Mouse (Mus musculus) lung, postnatal 0 days (tissue): ENCODE data around the gene Ilkap. TPM values are rescaled to one million over a fixed set of nuclear protein-coding genes. Genes with fewer than 3 reads are reported as not detected.

Source experiments
- ATAC-seq: fragments of 200-750 bp; cut with Nextera tagmentation; 2 replicates; pipeline ENCODE4 v1.8.0; 2017; ENCODE audit warnings: moderate library complexity
- DNase-seq: peaks from one replicate; pipeline ENCODE4 v3.0.0-alpha.2; 2016; ENCODE audit warnings: low spot score
- H3K27ac ChIP-seq: fragments of 300-500 bp; sonication (generic); 2 replicates; pipeline ENCODE4 v1.5.1; 2014; ENCODE audit warnings: antibody characterized with exemption, mild to moderate bottlenecking, low read length, mixed read lengths
- H3K27me3 ChIP-seq: fragments of 300-500 bp; sonication (generic); replicated peaks from 2 replicates; pipeline ENCODE4 v1.6.1; 2014; ENCODE audit warnings: low read length, mixed read lengths; ENCODE audit not compliant: insufficient read depth
- H3K36me3 ChIP-seq: fragments of 300-500 bp; sonication (generic); 2 replicates; pipeline ENCODE4 v1.6.1; 2014; ENCODE audit warnings: low read length, mixed read lengths; ENCODE audit not compliant: insufficient read depth
- H3K4me1 ChIP-seq: fragments of 300-500 bp; sonication (generic); 2 replicates; pipeline ENCODE4 v1.6.1; 2014; ENCODE audit warnings: antibody characterized with exemption, low read depth, low read length, mixed read lengths; ENCODE audit not compliant: insufficient read depth
- H3K4me2 ChIP-seq: fragments of 300-500 bp; sonication (generic); replicated peaks from 2 replicates; pipeline ENCODE4 v1.6.1; 2014; ENCODE audit warnings: low read depth, mild to moderate bottlenecking, low read length, moderate library complexity, mixed read lengths
- H3K4me3 ChIP-seq: fragments of 300-500 bp; sonication (generic); 2 replicates; pipeline ENCODE4 v1.5.1; 2014; ENCODE audit warnings: low read depth, low read length
- H3K9ac ChIP-seq: fragments of 300-500 bp; sonication (generic); replicated peaks from 2 replicates; pipeline ENCODE4 v1.6.1; 2014; ENCODE audit warnings: low read depth, mild to moderate bottlenecking
- H3K9me3 ChIP-seq: fragments of 300-500 bp; sonication (generic); 2 replicates; pipeline ENCODE4 v1.6.1; 2016; ENCODE audit warnings: low read length, mixed read lengths
- CTCF ChIP-seq: IDR thresholded peaks from 2 replicates; pipeline ENCODE4 v1.5.1; 2016; ENCODE audit warnings: antibody characterized with exemption, mild to moderate bottlenecking
- EP300 ChIP-seq: IDR thresholded peaks from 2 replicates; pipeline ENCODE4 v1.6.1; 2016; ENCODE audit warnings: antibody characterized with exemption, mild to moderate bottlenecking, control low read depth
- WGBS: fragments of 180-500 bp; shearing (Covaris S2); extraction: QIAGEN DNeasy Blood & Tissue Kit; methylation state at CpG from one replicate; pipeline ENCODE4 v1.1.7; 2014; 5-methylcytosine and 5-hydroxymethylcytosine counted together
- polyA plus RNA-seq: library from polyadenylated mRNA; unstranded; fragments of >200 nt; fragmentation: Nextera tagmentation; extraction: Ambion mirVana; gene quantifications from 2 replicates; pipeline ENCODE4 v1.2.1, GENCODE M21; 2015

The Ilkap gene
- polyA plus RNA-seq, 1 experiment from 2014 or later, result 94.0 TPM

GRCm38 (mm10) chr1:91362113-91362512 is 36.5 kb downstream of the Ilkap start:
- TF ChIP-seq EP300, result no peak
- no peak for TF ChIP-seq CTCF
- ATAC-seq, result no peak
- 73% methylated on average over 5 of the region's 5 CpGs for WGBS

GRCm38 (mm10) chr1:91356105-91356504 is 42.5 kb downstream of the Ilkap start:
- Histone ChIP-seq H3K4me2 (no peak overlapping the region), H3K36me3 (no peaks in the 10 kb centered on the region), H3K9ac (no peak overlapping the region), H3K27ac (no peak overlapping the region), H3K27me3 (no peaks in the 10 kb centered on the region), H3K4me3 (no peak overlapping the region), H3K4me1 (no peaks in the 10 kb centered on the region), H3K9me3 (no peaks in the 10 kb centered on the region)
- WGBS, result 67% methylated on average over 11 of the region's 11 CpGs
- no peak for TF ChIP-seq CTCF
- TF ChIP-seq EP300, result no peak
- ATAC-seq (0 out of 2 replicates have a peak, but pooled peaks have one; percentile 16), DNase-seq (no peak)

More at GRCm38 (mm10) chr1:91362113-91362512, 36.5 kb downstream of the Ilkap start:
- H3K4me3 ChIP-seq, result no peak overlapping the region
- no peak overlapping the region for H3K4me2 ChIP-seq
- H3K27ac ChIP-seq, result no peak overlapping the region
- no peaks in the 10 kb centered on the region for H3K9me3 ChIP-seq
- H3K27me3 ChIP-seq, result no peaks in the 10 kb centered on the region
- no peaks in the 10 kb centered on the region for H3K36me3 ChIP-seq
- H3K4me1 ChIP-seq, result no peaks in the 10 kb centered on the region
- no peak overlapping the region for H3K9ac ChIP-seq
- no peak for DNase-seq

- H3K27me3 ChIP-seq, result no peaks in the 10 kb centered on the region
- H3K4me2 ChIP-seq, result no peak overlapping the region
- no peaks in the 10 kb centered on the region for H3K36me3 ChIP-seq
- H3K9me3 ChIP-seq, result no peaks in the 10 kb centered on the region
- no peak overlapping the region for H3K27ac ChIP-seq
- H3K4me1 ChIP-seq, result no peaks in the 10 kb centered on the region
- DNase-seq, result no peak
- WGBS, result 95% methylated on average over 2 of the region's 2 CpGs
- TF ChIP-seq EP300, result no peak
- TF ChIP-seq CTCF, result no peak
- H3K9ac ChIP-seq, result no peak overlapping the region
- H3K4me3 ChIP-seq, result no peak overlapping the region
- no peak for ATAC-seq
Observed at GRCm38 (mm10) chr1:91352277-91352676, 46.3 kb downstream of the Ilkap start.

- Histone ChIP-seq H3K4me1 (no peaks in the 10 kb centered on the region), H3K4me2 (no peak overlapping the region), H3K36me3 (no peaks in the 10 kb centered on the region), H3K4me3 (no peak overlapping the region), H3K9ac (no peak overlapping the region), H3K27me3 (no peaks in the 10 kb centered on the region; the same call in 1 of the 2 replicates), H3K9me3 (no peaks in the 10 kb centered on the region), H3K27ac (no peak overlapping the region)
- 69% methylated on average over 3 of the region's 3 CpGs for WGBS
- TF ChIP-seq EP300 (no peak), CTCF (no peak)
- ATAC-seq, result no peak
- no peak for DNase-seq
Observed at GRCm38 (mm10) chr1:91351249-91351648, 47.4 kb downstream of the Ilkap start.

- Histone ChIP-seq H3K27ac (no peak within 1 kb of the TSS), H3K4me1 (no peaks in the 10 kb centered on the region), H3K4me3 (no peak within 1 kb of the TSS), H3K27me3 (peaks cover 1% of the 10 kb centered on the region; the same call in 1 of the 2 replicates), H3K9me3 (no peaks in the 10 kb centered on the region), H3K36me3 (no peaks in the 10 kb centered on the region), H3K4me2 (no peak within 1 kb of the TSS), H3K9ac (no peak within 1 kb of the TSS)
- TF ChIP-seq EP300, result no peak
- TF ChIP-seq CTCF, result no peak
- 45% methylated on average over 4 of the region's 4 CpGs for WGBS
- DNase-seq, result no peak
- ATAC-seq, result no peak
Observed at GRCm38 (mm10) chr1:91350841-91351240, 47.8 kb downstream of the Ilkap start, which contains the start of gene Klhl30. TSS of gene Klhl30 (plus strand) at chr1:91351016.

- WGBS, result 31% methylated on average over 3 of the region's 3 CpGs
- Histone ChIP-seq H3K4me1 (no peaks in the 10 kb centered on the region), H3K9me3 (no peaks in the 10 kb centered on the region), H3K27ac (no peak overlapping the region), H3K9ac (no peak overlapping the region), H3K4me3 (no peak overlapping the region), H3K4me2 (no peak overlapping the region), H3K36me3 (no peaks in the 10 kb centered on the region), H3K27me3 (peaks cover 26% of the 10 kb centered on the region; the same call in 1 of the 2 replicates)
- DNase-seq, result peak; percentile 85
- peak; percentile 73 for ATAC-seq
- TF ChIP-seq CTCF, result peak; percentile 91
- no peak for TF ChIP-seq EP300
Observed at GRCm38 (mm10) chr1:91346892-91347291, 51.7 kb downstream of the Ilkap start.
